Mouse (Mus musculus) telencephalon, adult 2 months (tissue): ENCODE measurements around the gene Sh3bp1.
"Not testable (repeated sequence)": the region's sequence is repeated elsewhere in the genome, so short reads cannot be mapped to it uniquely, and the experiment has no call there.

ENCODE experiments used
- DNase-seq: peaks from one replicate; pipeline ENCODE4 v3.0.0-alpha.2; 2011; ENCODE audit warnings: low read depth, low spot score

The Sh3bp1 gene

GRCm38 (mm10) chr15:78877810-78878390, 21.7 kb upstream of the Sh3bp1 start:
- no peak for DNase-seq

- not testable (repeated sequence) for DNase-seq
These were observed 20.6 kb upstream of the Sh3bp1 start for GRCm38 (mm10) chr15:78878792-78879516.

- DNase-seq = no peak
These were observed 19.1 kb upstream of the Sh3bp1 start for GRCm38 (mm10) chr15:78880432-78880831.

- no peak for DNase-seq
These were observed 17.7 kb upstream of the Sh3bp1 start for GRCm38 (mm10) chr15:78881828-78882227.

GRCm38 (mm10) chr15:78889401-78889853, 10.1 kb upstream of the Sh3bp1 start:
- DNase-seq = no peak

- no peak for DNase-seq
These were observed 7.1 kb upstream of the Sh3bp1 start for GRCm38 (mm10) chr15:78892440-78892839.

- DNase-seq = no peak
These were observed 4.8 kb upstream of the Sh3bp1 start for GRCm38 (mm10) chr15:78894726-78895125.

- no peak for DNase-seq
These were observed 3.8 kb upstream of the Sh3bp1 start for GRCm38 (mm10) chr15:78895741-78896140.

- no peak for DNase-seq
These were observed 3.4 kb upstream of the Sh3bp1 start for GRCm38 (mm10) chr15:78896149-78896548.

- no peak for DNase-seq
These were observed 2.1 kb upstream of the Sh3bp1 start for GRCm38 (mm10) chr15:78897488-78897887.

GRCm38 (mm10) chr15:78898507-78899001, 1.0 kb upstream of the Sh3bp1 start:
- no peak for DNase-seq

- no peak for DNase-seq
These were observed 194 bp upstream of the Sh3bp1 start, which contains the start of gene Gm49510 for GRCm38 (mm10) chr15:78899409-78899739. TSS of gene Gm49510 (plus strand) at chr15:78899667.

GRCm38 (mm10) chr15:78900585-78901421, 1.2 kb downstream of the Sh3bp1 start:
- no peak for DNase-seq

GRCm38 (mm10) chr15:78901422-78901789, 1.8 kb downstream of the Sh3bp1 start:
- DNase-seq = no peak

- no peak for DNase-seq
These were observed 3.7 kb downstream of the Sh3bp1 start for GRCm38 (mm10) chr15:78903243-78903642.

GRCm38 (mm10) chr15:78908399-78908798, 8.8 kb downstream of the Sh3bp1 start:
- no peak for DNase-seq

GRCm38 (mm10) chr15:78908982-78909381, 9.4 kb downstream of the Sh3bp1 start:
- no peak for DNase-seq

GRCm38 (mm10) chr15:78912040-78912439, 12.5 kb downstream of the Sh3bp1 start:
- DNase-seq = no peak

GRCm38 (mm10) chr15:78913632-78914090, 14.1 kb downstream of the Sh3bp1 start, which contains the start of gene Pdxp:
TSS of gene Pdxp (plus strand) at chr15:78913919.
- DNase-seq = peak; percentile 98

- no peak for DNase-seq
These were observed 14.7 kb downstream of the Sh3bp1 start for GRCm38 (mm10) chr15:78914091-78914822.
